Mouse (Mus musculus) common myeloid progenitor, adult 5-6 weeks (primary cell): ENCODE measurements at regions not wholly inside any gene's neighbourhood (a gene's known extent, or its start where the extent isn't known, plus 50 kb on each side); places are given as distances from the start of the nearest gene placed in this dataset.

Experiments used
- ATAC-seq: replicated peaks from 2 replicates; pipeline ENCODE4 v1.8.0; 2016; ENCODE audit warnings: low read depth, mild to moderate bottlenecking, moderate TSS enrichment, inconsistent platforms; ENCODE audit not compliant: poor library complexity, severe bottlenecking

- ATAC-seq, result no peak
These were observed 118.4 kb downstream of the Gnat3 start for GRCm38 (mm10) chr5:18080761-18081160.

DNA sequence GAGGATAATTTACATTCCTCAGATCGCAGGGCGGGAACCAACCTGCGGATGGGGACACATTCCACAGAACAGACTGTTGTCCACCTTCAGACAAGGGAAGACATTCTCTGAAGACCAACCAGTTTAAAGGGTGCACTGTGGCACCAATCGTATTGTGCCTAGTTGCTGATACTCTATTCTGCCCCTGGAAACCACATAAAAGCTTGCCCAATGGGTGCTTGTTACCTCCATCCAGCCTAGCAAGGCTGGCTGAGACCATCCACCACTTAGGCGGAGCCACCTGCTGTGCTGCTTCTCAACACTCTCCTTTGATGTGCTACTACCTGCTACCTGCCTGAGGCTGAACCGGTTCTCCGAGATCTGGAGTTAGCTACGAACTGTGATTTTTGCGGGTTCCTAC lies 119.9 kb downstream of the Gnat3 start:
- no peak for ATAC-seq

- ATAC-seq, result no peak
These were observed 121.4 kb downstream of the Gnat3 start for GRCm38 (mm10) chr5:18083789-18084188.

- ATAC-seq, result no peak
These were observed 123.1 kb downstream of the Gnat3 start for GRCm38 (mm10) chr5:18085456-18085855.

- peak; percentile 90 for ATAC-seq
These were observed 125.6 kb downstream of the Gnat3 start for GRCm38 (mm10) chr5:18087919-18088445.

DNA sequence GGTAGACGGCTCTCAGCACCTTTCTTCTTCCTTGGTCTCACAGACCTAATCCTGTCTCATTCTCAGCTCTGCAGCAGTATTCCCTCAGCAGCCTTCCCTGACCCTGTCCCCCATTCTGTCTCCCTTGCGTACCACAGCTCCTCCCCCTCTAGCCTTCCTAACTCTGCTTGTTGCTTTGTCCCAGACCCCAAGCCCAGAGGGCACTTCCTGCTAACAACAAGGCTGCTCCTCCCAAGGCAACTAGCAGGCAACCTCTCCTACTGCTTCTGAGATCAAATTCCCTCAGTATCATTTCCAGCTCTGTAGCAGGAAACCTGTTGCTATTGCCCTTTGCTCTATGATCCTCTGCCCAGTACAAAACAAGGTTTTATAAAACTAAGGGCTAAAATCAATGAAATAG lies 127.6 kb downstream of the Gnat3 start:
- ATAC-seq, result no peak

GRCm38 (mm10) chr5:18114905-18115689 lies 152.7 kb downstream of the Gnat3 start:
- ATAC-seq, result no peak

GRCm38 (mm10) chr5:18135794-18136678 lies 173.7 kb downstream of the Gnat3 start:
- ATAC-seq, result no peak

DNA sequence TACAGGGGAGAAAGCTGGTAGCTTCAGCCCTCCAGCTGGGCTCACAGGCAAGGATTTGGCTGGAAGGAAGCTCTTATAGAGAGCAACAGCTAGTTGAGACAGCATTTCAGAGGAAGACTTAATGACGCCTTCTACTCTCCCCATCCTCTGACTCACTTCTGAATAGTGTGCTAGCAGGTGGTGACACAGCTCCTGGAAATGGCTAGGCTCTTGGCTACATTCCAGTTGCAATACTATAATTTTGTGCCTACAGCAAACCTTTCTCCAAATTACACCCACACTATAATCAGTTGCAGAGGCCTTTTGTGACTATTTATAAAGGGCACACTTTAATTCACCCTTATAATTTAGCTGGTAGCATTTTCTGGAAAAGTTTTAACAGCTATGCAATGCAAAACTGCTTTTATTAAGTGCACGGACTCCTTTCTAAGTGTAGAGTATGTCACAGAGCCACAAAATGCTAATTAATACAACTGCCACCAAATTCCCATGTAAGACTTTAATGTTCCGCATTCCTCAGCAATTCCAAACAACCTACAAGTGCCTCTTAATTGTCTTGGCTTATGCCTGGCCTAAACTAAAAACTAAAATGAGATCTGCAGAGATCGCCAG lies 175.2 kb downstream of the Gnat3 start:
- ATAC-seq, result no peak

GRCm38 (mm10) chr5:18152241-18152640 lies 189.9 kb downstream of the Gnat3 start:
- ATAC-seq, result no peak

- ATAC-seq, result no peak
These were observed 191.4 kb downstream of the Gnat3 start for GRCm38 (mm10) chr5:18153703-18154102.

- no peak for ATAC-seq
These were observed 196.6 kb downstream of the Gnai1 start for GRCm38 (mm10) chr5:18163515-18163914.

GRCm38 (mm10) chr5:18177810-18178209 lies 182.3 kb downstream of the Gnai1 start:
- no peak for ATAC-seq

DNA sequence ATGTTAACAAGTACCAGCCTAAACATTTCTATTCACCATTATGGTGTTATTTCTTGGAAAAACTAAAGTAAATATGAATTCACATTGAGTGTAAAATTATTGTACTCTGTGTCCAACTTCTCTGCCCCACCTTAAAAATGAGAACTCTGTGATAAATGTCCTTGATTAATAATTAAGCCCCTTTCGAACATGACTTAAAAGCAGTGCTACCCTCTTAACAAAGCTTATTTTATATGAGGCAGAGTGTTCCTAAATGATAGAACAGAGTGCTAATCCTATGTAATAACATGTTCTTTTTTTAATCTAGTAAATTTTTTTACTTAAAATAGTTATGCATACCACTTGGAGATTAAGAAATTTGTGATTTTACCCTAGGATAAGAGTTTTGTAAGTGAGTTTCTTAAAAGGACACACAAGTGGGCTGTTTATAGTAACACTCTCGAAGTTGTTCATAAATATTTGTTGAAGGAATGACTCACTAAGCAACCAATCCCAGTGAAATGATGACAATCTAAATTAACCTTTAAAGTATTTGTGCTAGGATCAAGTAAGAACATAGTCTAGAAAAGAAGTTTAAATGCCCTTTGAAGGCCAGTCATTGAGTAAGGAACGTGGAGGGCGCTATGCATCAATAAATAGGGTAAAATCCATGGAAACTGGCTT lies 148.6 kb downstream of the Gnai1 start:
- no peak for ATAC-seq
